Mouse (Mus musculus) testis, adult 2 months (tissue): ENCODE results near the gene Prune2.

Source experiments
- CTCF ChIP-seq: fragments of 200-500 bp; IDR thresholded peaks from 2 replicates; pipeline ENCODE4 v1.5.1; 2012; ENCODE audit warnings: low read depth, mild to moderate bottlenecking, inconsistent platforms, low read length, moderate library complexity; ENCODE audit not compliant: control insufficient read depth, insufficient read depth, insufficient replicate concordance
- POLR2A ChIP-seq: fragments of 200-500 bp; IDR thresholded peaks from 2 replicates; pipeline ENCODE4 v1.6.1; 2012; ENCODE audit warnings: low read depth, mild to moderate bottlenecking, inconsistent platforms, low read length, moderate library complexity; ENCODE audit not compliant: control insufficient read depth

GRCm38 (mm10) chr19:16961036-16961435 is 5.1 kb downstream of the Prune2 start:
- TF ChIP-seq POLR2A (no peak), CTCF (no peak)
